Mouse (Mus musculus) retina, embryonic 14.5 days (tissue): ENCODE data around the gene Bbs1.
"Not testable (repeated sequence)": the region's sequence is repeated elsewhere in the genome, so short reads cannot be mapped to it uniquely, and the experiment has no call there.

Experiments used
- DNase-seq: peaks from one replicate; pipeline ENCODE4 v3.0.0-alpha.2; 2015; ENCODE audit warnings: low spot score

Gene Bbs1

DNA sequence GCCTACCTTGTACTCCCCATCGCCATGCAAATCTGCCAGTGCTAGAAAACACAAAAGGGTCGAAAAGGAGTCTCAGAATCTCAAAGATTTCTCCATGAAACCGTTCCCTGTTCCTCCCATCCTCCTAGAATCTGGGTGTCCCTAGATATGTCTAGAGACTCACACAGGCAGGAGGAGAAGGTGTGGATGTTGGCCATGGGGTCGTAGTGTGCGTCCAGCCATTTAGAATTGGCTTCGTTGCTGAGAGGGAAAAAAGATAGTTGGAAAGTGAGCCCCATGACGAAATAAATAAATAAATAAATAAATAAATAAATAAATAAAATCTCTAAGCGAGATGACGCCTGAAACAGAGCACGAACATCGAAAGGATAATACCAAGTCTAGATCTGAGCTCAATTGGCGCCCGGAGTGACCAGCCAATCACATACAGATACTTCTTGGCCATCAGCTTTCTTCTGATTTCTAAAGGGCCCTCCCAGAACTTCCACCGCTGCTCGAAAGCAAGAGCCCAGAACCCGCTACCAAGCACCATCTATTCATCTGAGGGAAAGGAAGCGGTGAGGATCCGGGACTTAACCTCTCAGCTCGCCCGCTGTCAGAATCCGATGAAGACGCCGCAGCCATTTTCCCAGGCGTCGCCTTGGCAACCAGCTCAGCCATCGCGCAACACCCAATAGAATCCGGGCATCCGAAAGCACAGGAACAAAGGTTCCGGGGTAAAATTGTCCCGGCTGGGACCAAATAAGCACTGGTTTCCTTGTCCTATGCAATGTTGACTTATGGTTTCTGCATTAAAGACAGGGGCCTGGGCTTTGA lies at the start of gene Bbs1:
Gene Bbs1 (minus strand): TSS at position 650 of the 816 bp plus-strand sequence.
- DNase-seq: peak; percentile 90

DNA sequence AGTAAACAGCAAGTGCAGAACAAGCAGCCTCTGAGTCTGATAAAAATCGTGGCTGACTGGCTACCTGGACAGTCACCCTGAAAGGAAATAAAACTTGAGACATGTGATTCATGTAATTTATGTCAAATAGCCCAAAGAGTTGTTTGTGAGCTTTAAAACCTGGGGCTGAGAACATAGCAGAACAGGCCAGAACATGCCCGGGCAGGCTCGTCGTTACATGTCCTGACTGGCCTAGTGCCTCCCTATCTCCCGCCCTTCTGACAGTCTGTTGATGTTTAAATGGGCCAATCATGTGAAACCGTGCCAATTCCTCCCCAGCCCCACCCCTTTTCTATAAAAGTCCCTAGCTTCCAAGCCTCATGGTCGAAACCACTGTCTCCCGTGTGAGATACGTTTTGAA lies 42.2 kb upstream of the Bbs1 start:
- DNase-seq: not testable (repeated sequence)

DNA sequence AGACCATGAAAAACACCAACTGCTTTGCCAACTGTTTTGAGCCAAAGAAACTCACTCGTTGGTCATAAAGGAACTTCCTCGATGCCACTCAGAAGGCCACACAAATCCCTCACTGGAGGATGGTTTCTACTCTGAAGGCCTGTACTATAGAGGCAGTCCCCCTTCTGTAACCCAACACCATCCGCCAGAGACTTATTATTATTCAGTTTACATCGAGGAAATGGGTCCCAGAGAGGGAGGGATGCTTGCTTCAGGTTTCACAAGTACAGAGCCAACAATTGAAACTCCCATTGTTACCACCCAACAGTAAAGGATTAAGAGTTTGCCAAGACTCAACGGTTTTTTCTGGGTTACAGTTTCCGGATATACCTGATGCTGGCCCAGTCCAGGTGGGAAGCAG lies 39.1 kb upstream of the Bbs1 start:
- no peak for DNase-seq

DNA sequence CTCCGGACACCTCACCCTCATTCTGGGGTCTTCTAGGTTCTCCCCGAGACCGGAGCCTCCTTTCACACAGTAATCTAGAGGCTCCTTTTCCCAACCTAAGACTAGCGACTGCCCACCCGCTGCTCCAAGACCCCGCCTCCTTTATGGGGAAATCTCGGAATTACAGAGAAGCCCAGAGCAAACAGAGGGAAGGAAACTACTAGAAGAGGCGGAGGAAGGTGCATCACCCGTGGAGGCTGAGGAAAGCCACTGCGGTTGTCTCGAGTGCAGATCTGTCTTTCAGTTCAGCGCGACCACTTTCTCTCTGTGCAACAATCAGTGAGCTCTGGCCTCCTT lies 36.8 kb upstream of the Bbs1 start:
- DNase-seq: no peak

DNA sequence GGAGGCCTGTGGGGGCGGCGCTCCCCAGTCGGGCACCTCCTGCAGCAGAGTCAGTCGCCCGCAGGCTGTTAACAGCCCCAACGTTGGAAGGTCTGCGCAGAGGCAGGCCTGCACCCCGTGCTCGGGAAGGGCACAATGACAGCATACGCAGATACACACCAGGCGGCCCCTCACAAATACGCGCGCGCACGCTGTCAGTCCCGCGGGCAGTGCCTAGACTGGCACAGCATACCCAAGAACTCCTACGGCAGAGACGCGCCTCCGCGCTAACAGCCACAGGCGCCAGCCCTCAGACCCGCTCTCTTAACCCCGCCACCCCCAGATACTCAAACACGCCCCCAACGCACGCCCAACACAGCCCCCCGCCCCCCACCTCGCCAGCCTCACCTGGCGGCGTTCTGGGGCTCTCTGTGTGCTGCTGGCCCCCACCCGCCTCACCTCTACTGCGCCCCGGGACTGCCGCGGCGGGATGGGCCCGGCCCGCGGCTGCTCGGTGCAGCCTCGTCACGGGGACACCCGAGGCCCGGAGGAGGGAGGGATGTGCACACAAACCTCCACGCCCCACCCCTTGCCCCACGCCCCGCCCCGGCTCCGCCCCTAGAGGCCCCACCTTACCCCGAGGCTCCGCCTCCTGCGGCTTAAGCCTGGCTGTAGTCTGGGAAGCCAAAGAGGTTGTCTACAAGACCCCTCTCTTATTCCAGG lies 36.3 kb upstream of the Bbs1 start, which contains the start of gene Peli3:
Gene Peli3 (minus strand): TSS at position 577 of the 702 bp plus-strand sequence.
- DNase-seq: peak; percentile 87

DNA sequence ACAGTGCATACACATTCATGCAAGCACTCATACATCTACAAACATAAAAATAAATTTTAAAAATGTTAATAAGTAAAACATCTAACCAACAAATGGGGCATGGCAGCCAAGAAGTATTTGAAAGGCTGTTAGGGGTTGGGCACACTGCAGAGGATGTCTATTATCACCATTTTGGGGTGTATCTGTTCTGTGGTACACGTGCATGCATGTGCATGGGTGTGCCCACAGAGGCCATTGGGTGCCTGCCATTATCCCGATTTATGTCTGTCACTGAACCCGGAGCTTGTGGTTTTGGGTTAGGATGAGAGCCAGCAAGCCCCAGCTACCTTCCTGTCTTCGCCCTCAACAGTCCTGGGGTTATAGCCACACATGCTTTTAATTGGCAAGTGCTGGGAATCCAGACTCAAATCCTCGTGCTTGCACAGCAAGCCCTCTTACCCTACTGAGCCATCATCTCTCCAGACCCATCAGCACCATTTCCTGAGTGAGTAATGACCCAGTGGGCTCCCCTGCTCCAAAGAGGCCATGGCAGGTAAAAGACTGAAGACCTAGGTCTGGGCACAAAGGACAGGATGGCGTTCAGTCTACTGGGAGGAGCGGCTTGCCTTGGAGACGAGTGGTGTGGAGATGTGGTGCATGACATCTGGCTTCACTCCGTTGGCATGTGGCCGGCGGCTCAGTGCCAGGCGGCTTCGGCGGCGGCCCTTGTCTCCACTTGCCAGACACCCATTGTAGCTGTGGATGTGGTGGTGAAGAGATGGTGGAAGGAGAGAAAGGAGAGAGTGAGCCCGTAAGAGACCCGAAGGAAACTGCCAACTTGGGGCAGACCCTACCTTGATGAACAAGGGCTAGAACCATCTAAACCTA lies 31.2 kb upstream of the Bbs1 start:
- DNase-seq: no peak

DNA sequence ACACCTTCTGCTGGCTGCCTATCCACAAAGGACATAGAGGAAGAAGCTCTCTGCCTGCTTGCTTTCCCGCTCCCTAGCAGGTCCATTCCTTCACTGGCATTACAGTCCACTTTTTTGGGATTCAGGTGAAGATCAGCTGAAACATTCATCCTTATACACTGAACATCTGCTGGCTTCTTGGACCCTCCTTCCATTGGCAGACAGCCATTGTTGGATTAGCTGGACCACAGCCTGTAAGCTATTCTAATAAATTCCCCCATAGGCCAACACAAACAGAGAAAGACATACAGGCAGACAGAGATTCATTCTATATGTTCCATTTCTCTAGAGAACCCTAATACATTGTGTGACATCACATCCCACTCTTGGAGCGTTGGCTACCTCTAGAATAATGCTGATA lies 30.5 kb upstream of the Bbs1 start:
- no peak for DNase-seq

DNA sequence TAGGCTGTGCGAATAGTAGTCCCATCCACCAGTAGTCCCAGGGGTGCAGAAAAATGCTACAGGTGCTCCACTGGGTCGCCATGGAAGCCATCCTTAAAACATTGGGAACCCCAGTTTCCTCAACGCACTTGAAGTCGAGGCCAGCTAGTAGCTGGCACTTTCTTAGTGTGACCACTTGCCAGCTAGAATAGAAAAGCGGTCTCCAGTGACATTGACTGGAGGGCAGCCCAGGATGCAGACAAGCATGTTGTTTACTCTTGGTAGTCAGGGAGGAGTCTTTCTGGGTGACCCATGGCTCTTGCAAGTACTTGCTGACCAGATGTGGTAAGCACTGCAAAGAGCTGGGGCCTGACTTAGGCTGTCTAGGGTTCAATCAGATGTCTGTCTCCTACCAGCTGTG lies 22.4 kb upstream of the Bbs1 start:
- no peak for DNase-seq

DNA sequence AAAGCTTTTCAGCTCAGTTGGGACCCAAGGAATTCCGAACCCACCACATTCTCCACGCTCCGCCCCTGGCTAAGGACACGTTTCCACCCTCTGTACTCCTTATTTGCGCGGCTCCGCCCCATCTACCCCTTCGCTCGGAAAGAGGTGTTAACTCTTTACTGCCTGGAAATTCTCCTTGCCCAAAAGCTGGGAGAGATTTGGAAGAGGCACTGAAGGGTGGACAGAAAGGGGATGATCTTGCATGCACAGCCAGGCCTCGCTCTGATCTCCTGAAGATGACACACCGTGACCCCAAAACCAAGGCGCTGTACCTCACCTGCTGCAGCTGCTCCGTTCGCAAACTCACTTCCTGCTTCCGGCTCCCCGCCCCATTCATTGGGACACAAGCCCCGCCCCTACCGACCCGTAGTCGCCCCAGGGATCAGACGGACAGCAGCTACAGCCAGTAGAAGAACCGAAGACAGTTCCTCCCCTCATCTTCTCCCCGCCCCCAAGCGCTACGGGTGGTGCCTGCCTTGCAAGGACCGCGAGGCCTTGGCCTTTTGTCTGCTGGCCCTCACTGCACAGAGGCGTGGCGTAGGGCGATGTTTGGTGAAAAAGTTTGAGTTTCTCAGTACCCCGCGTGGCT lies 21.6 kb upstream of the Bbs1 start, which contains the start of gene Dpp3:
Gene Dpp3 (minus strand): TSS at position 384 of the 628 bp plus-strand sequence.
- DNase-seq: peak; percentile 98

DNA sequence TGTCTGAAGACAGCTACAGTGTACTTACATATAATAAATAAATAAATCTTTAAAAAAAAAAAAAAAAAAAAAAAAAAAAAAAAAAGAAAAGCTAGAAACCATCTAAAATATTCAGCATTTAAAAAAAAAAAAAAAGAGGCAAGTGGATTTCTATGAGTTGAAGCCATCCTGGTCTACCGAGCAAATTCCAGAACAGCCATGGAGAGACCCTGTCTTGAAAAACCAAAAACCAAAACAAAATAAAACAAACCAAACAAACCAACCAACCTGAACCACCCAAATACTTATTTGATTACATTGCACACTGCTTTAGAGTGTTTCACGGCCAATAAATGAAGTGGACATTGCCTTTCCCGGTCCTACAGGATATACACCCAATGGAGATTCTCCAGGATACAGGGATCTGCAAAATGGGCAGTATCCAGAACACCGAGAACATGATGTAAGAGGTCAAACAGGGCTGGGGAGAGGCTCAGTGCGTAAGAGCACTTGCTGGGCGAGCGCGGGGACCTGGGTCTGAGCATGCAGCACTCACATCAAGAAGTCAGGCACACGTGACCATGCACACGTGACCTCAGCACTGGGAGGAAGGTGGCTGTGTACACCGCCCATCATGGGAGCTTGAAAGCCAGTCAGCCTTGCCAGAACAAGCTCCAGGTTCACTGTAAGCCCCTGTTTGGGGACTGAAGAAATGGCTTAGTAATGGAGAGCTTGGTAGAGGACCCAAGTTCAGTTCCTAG lies 18.9 kb upstream of the Bbs1 start:
- DNase-seq: no peak

DNA sequence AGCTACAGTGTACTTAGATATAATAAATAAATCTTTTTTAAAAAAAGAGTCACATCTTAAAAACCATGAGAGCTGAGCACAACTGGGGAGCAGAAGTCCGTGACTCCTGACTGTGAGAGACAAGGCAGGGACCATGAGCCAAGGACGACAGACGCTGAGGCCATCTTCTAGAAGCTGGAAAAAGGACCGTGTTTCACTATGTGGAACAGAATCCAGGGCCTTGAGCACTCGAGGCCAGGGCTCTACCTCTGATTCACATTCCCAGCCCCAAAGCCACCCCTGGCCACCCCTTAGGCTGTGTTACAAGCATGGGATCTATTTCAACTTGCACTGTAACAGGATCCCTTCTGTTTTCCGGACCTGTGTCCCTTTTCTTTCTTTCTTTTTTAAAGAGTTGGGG lies 13.2 kb upstream of the Bbs1 start:
- DNase-seq: no peak

DNA sequence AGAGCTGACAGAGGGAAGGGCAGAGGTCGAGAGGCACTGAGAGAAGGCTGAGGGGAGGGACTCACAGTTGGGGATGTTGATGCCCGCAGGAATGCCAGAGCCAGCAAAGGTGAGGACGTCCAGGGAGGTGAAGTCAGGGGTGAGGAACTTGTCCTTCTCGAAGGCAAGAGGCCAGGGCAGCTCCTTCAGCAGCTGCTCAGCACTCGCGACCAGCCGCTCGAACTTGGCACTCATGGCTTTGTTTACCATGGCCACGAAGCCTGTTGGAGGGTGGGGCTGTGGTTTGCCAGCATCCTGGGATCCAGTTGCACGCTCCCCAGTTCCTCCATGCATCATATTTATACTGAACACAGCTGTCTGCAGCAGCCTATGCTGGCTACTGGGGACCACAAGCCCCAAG lies 10.4 kb upstream of the Bbs1 start:
- DNase-seq: no peak

DNA sequence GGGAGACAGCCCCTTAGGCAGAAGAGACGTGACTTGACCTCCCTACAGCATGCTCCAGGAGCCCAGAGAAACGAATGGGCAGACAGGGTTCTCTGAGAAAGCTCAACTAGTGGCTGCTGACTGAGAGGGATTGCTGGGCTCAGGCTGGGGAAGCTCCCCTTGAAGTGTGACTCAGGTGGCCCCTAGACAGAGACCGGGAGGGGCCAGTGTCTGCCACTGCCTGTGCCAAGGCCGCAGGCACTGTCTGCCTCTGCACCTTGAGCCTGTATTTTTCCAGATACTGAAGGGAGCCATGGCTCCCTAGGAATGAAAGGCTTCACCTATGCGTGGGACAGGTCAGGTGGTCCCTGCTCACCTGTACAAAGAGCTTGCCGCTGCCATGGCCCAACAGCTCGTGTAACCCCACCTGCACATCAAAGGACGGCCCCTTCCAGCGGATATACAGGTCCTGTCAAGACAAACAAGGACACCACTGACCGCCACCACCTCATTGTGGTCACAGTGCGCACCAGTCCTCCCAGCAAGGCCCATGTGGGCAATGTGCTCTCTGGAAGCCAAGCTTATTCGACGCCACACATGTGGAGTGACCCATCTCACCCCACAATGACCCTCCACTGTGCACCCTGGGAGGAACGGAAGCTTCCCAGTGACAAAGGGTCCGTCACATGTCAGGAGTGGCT lies 9.6 kb upstream of the Bbs1 start:
- DNase-seq: no peak

DNA sequence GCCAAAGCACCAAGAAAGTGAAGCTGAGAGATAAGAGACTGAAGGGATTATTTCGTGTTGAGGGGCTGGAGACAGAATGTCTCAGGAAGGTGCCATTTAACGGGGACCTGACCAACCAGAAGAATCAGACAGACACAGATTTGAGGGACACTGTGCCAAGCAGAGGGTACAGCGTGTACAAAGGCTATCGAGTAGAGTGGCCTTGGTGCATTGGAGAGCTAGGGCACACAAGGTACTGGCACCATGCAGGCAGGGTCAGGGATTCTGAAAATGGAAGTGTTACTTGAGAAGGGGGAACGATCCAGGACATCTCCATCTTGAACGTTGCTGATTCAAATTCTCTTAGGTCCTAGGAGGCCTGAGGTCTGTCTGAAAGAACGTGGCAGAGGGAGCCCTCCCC lies 2.9 kb upstream of the Bbs1 start:
- no peak for DNase-seq

DNA sequence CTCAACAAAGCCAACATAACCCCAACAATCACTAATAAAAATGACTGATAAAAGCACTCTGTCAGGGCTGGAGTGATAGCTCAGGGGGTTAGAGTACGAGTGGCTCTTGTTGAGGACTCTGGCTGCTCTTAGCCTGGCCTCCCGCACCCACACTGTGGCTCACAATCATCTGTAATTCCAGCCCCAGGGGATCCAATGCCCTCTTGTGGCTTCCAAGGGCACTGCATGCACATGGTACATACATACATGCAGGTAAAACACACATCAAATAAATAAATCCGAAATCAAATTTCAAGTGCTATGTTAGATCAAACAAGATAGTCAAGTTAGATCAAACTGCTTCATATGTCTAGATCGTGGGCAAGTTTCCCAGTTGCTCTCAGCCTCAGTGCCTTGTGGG lies 1.7 kb upstream of the Bbs1 start:
- DNase-seq: peak; percentile 64

DNA sequence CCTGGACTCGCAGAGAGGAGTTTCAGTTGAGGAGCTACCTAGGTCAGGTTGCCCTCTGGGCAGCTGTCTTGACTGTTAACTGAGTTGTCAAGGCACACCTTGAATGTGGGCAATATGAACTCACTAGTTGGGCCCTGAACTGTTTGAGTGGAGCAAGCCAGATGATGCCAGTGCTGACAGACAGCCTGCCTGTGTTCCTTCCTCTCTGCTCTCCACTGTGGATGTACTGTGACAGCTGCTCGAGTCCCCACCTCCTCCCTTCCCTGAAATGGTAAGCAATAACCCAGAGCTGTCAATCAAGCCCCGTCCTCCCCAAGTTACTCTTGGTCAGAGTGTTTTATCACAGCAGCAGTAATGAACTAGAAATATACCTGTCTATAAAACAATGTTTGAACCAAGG lies 6.5 kb downstream of the Bbs1 start:
- no peak for DNase-seq

DNA sequence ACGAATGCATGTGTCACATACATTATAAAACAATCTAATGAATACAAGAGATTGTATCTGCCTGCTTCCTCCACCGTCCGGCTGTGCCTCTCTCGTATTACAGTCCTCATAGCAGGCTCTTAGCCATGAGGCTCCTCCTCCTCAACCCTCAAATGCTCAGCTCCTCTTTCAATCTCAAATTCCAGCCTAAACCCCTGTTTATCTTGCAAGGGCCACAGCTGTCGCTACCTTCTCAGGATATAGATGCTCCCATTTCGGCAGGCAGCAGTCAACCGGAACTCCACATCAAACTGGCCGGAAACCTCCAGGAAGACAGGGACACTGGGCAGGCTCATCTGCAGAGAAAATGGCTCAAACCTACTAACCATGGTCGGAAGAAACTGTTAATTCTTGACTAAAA lies 7.5 kb downstream of the Bbs1 start:
- no peak for DNase-seq

DNA sequence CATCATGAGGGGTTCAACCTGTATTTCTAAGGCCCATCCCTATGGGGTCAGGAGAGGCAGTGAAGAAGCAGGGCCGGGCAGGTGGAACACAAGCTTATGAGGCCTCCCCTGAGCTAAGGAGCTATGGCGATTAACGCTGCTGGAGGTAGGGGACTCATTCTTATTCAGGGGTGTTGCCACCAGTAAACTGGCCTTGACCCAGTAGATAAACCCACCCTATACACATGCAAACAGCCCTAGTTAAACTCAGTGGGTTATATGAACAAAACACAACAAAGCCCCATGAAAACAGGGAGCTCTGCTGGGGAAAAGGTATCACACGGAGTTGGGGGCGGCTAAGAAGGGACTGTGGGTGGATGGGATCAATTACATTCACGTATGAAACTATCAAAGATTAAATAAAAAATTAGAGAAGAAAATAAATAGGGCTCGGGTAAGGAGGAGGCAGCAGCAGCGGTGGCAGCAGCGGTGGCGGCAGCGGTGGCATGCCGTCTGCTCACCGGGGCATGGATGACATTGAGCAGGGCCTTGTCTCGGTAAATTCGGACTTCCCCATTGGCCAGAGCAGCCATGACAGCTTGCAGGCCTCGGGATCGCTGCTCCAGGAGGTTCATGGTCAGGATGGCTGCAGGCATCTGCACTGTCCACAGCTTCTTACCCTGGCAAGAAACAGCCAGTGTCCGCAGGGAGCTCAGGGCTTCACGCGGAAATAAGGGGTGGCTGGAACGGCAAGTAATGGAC lies 9.5 kb downstream of the Bbs1 start:
- no peak for DNase-seq

DNA sequence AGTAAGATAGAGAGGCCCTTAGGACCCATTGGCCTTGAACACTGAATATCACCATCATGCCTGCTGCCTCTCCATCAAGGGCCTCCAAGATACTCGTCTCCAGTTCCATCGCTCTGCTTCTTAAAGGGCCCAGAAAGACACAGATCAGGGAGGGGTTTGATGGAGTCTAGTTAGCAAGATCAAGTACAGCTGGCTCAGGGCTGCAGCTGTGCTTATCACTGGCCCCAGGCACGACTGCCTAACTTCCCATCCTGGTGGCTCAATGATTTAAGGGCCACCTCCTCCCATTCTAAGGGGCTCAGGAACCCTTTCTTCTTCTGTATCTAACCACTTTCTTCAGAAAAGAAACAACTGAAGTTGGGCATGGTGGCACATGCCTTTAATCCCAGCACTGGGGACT lies 14.6 kb downstream of the Bbs1 start:
- no peak for DNase-seq

DNA sequence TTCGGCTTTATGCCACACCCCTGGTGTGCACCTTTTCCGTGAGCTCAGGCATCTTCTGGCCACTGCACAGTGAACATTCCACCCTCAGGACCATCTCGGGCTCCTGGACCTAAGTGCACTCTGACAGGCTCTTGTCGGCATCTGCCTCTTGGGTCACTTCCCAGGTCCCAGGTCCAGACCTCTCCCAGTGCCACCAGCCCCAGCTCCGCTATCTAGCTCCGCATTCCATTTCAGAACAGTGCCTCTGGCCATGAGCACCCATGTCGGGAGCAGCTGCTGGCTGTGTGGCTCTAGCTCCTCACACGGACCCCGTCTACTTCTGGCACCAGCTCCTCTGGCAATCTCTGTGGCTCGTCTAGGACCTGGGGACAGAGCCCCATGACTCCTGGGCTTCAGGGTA lies 16.6 kb downstream of the Bbs1 start:
- DNase-seq: no peak
